In genomic region chr10:78540943-78541342, GRCm38 (mm10) we compare ENCODE assay signal across 9 mouse cellular contexts. TPM values are rescaled to one million over a fixed set of nuclear protein-coding genes. Genes with fewer than 3 reads are reported as not detected.
DNase-seq lines count a peak whose midpoint lies in the region.
"Had no signal": no experiment of that assay in that cellular context is flagged by ENCODE, and none has a peak within 500 bp of the region (broad histone marks: within the 10 kb centered on the region; RNA-seq: fewer than 3 reads in every experiment).

No protein-coding gene starts in this region.

- DNase-seq in cerebellum, adult 11 months: peak; percentile 19
- DNase-seq in cerebellum, postnatal 4 days (ENCODE audit: low spot score in 2 of 2): no peak
- DNase-seq in ovary, postnatal 14 days (ENCODE audit: low spot score): peak; percentile 22
- no peak for DNase-seq in ovary, postnatal 10 days (ENCODE audit: low spot score)
- DNase-seq in cerebellum, postnatal 36 days: peak; percentile 27 to 30
- DNase-seq in kidney, postnatal 4 days: peak; percentile 47 to 50
- peak; percentile 66 for DNase-seq in thymus, postnatal 0 days (ENCODE audit: low spot score)
- no peak for DNase-seq in spleen, postnatal 14 days (ENCODE audit: low spot score in 2 of 2)

RNA-seq across cellular contexts. Expression of gene Olfr1358, which starts 23.7 kb away (rescaled TPM):
- polyA plus RNA-seq in thymus, postnatal 0 days (2015; fragmentation: Nextera tagmentation; extraction: Ambion mirVana): not detected in 2 replicates
- polyA plus RNA-seq: liver, embryonic 16.5 days had no signal

RNA-seq across cellular contexts. Expression of gene Ilvbl, which starts 33.2 kb away (rescaled TPM):
- 300 and 352 TPM in 2 replicates for polyA plus RNA-seq in thymus, postnatal 0 days (2015; fragmentation: Nextera tagmentation; extraction: Ambion mirVana)

RNA-seq across cellular contexts. Expression of gene Syde1, which starts 50.8 kb away (rescaled TPM):
- polyA plus RNA-seq in thymus, postnatal 0 days (2015; fragmentation: Nextera tagmentation; extraction: Ambion mirVana): 3.5 TPM in 2 replicates

Comparison
In these comparisons a context has a peak if more than half of its experiments do, and no peak if none do; other contexts are left out.
1. DNase-seq: peak in cerebellum, adult 11 months (single experiment), ovary, postnatal 14 days (single experiment), cerebellum, postnatal 36 days (2 of 2), kidney, postnatal 4 days (2 of 2) and thymus, postnatal 0 days (single experiment); none in cerebellum, postnatal 4 days (0 of 2), ovary, postnatal 10 days (single experiment) and spleen, postnatal 14 days (0 of 2).